Mouse (Mus musculus) testis, adult 2 months (tissue): ENCODE data around the gene Slc11a2.

Experiments used
- CTCF ChIP-seq: fragments of 200-500 bp; IDR thresholded peaks from 2 replicates; pipeline ENCODE4 v1.5.1; 2012; ENCODE audit warnings: low read depth, mild to moderate bottlenecking, inconsistent platforms, low read length, moderate library complexity; ENCODE audit not compliant: control insufficient read depth, insufficient read depth, insufficient replicate concordance
- POLR2A ChIP-seq: fragments of 200-500 bp; IDR thresholded peaks from 2 replicates; pipeline ENCODE4 v1.6.1; 2012; ENCODE audit warnings: low read depth, mild to moderate bottlenecking, inconsistent platforms, low read length, moderate library complexity; ENCODE audit not compliant: control insufficient read depth

DNA sequence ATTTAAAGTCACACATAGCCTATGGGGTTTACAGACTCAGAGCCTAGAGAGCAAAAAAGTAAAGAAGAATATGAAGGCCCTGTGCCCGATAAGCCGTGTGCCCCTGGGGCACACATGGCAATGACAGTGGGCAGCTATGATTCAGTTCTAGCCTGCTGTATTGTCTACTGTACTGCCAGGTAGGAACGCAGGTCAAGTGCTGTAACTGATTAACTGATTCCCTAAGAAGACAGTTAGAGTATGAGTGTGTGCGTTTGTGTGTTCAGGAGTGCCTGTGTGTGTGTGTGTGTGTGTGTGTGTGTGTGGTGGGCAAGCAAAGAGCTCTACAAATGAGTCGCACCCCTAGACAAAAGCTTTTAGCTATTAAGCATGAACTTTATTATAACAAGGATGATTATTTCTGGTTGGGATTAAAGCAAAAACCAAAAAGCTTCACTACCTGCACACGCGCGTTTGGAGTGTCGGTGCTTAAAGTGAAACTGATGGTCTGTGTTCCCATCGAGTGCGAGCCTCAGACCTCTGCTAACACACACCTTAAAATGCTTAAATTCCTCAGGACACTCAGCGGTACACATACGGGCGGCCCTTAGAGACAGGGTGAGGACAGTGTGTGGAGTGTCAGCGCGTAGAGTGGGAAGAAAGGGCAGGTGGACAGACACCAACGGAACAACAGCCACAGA, 37.2 kb downstream of the Slc11a2 start:
- no peak for TF ChIP-seq POLR2A
- no peak for TF ChIP-seq CTCF
